Mouse (Mus musculus) adrenal gland, adult 10 weeks (tissue): Measurements from ENCODE around the gene Sucla2. TPM values are rescaled to one million over a fixed set of nuclear protein-coding genes. Genes with fewer than 3 reads are reported as not detected.

ENCODE experiments used
- polyA plus RNA-seq: library from polyadenylated mRNA; stranded (reverse); fragments of 350-450 nt; fragmentation: Illumina TruSeq; extraction: RNeasy Lipid Tissue Mini Kit (QIAGEN cat#74804); gene quantifications from one replicate; pipeline ENCODE4 v1.2.3, GENCODE M21; 2014; ENCODE audit warnings: low read depth, low replicate concordance

Gene Sucla2
- polyA plus RNA-seq: 907 TPM

DNA sequence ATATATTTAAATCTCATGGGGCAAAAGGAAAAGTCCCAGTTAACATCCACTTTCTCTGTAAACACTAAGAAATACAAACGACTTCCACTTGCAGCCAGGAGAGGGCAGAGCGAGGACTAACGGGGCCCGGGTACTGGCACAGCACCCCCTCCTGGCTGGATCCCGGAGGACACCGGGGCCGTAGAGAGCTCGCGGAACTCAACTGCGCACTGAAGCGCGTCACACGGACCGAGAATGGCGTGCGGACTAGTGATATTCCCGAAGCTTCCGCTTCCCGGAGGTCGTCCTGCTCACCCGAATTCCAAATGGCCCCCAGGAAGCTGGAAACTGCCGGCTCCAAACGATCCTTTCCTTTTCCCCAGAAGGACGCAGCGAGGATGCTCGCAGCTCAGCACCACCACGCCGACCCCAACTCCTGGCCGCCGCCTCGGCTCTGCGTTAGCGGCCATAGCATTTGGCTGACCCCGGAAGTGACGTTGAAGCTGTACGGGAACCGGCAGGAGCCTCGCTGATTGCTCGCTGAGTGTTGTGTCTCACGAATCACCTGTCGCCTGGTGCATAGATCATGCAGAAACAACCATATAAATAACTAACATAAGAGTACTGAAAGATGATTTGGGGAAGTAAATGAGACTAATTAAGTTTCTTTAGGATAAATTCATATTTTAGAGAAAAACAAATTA lies at the start of gene Sucla2:
Gene Sucla2, plus strand, starts transcription at position 554 of the 683 bp plus-strand sequence.

GRCm38 (mm10) chr14:73509765-73510423 lies 15.2 kb upstream of the Sucla2 start, which contains the start of gene Med4:
Med4 (plus strand) TSS chr14:73510025.

DNA sequence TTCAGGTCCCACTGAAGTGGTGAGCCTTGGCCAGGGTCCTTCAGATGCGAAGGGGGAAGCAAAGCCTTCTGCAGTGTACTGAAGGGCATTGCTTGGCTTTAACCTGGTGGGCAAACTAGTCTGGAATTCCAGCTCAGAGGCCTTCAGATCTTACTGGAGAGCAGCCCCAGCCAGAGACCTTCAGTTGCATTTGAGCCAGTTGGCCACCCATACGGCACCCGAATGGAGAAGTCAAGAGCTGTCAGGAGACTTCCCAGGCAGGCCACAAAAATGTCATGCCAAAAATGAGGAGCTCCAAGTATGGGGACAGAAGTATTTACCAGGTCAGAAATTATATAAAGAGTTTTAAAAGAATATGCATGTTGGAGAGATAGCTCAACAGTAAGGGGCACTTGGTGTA lies 22.9 kb downstream of the Sucla2 start, which contains the start of gene Nudt15:
Gene Nudt15, minus strand, starts transcription at position 192 of the 400 bp plus-strand sequence.

Other genes with a start within 250 kb of the Sucla2 start
- 55.5 TPM for gene Rb1, start 199.5 kb upstream of the Sucla2 start, polyA plus RNA-seq
- 1,617 TPM for gene Itm2b, start 140.0 kb upstream of the Sucla2 start, polyA plus RNA-seq
- 39.4 TPM for gene Med4, start 15.3 kb upstream of the Sucla2 start, polyA plus RNA-seq
- gene Nudt15, start 22.9 kb downstream of the Sucla2 start, polyA plus RNA-seq: 8.2 TPM
- gene Gm21750, start 135.9 kb downstream of the Sucla2 start, polyA plus RNA-seq: not detected